ENCODE assay signal across 8 mouse cellular contexts in the genomic region with DNA sequence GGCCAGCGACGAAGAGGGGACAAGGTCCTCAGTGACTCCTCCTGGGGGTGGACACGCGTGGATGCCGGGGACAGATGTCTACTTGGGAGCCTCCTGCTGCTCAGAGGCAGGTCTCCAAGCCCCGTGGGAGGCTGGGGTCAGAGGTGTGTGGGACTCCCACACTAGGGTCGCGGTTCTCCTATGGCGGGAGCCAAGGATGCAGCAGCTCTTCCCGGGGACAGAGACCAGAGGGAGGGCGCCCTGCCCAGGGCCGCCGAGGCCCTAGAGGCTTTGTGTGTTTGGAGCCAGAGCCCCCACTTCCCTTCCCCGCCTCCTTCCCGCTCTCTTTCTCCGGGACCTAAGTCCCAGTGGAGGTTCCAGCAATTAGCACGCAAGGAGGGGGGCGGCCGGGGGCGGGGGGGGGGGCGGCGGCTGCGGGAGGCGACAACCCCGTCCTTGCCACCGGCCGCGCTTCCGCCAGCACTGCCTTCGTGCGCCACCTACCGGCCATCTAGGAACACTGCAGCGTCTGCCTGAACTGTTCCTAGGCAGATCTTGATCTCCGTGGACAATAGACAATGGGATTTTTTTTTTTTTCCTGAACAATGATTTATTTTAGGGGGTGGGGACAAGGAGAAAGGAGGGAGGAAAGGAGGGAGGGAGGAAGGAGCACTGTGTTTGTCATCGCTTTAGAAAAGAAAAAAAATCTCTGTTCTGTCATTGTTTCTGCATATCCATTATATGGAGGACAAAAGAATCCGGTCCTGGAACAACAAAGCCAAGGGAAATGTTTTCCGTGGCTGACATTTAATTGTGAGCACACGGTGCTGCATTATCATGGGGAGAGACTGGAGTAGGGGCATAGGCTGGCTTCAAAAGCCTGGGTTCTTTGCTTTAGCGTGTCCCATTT.
DNase-seq lines count a peak whose midpoint lies in the region; ATAC-seq and TF ChIP-seq lines count a peak whose summit lies in the region.

No protein-coding gene starts in this region.

- peak; percentile 88 for ATAC-seq in forebrain, embryonic 14.5 days
- ATAC-seq in lung, embryonic 16.5 days (ENCODE audit: low read depth) = peak; percentile 89

- peak; percentile 63 for DNase-seq in ES-CJ7 (ENCODE audit: low read depth, low spot score)
- peak; percentile 35 for DNase-seq in c-Kit-positive CD71-positive TER-119-positive erythroid progenitor cells, embryonic 14.5 days (ENCODE audit: low spot score)
- peak; percentile 93 for DNase-seq in forebrain, embryonic 14.5 days (ENCODE audit: low spot score)
- DNase-seq in heart, postnatal 36 days = peak; percentile 81 to 85
- DNase-seq in layer of hippocampus, adult 9-11 months = peak; percentile 57
- DNase-seq in thymus, adult 2 months = peak; percentile 75

- 2% methylated on average over 38 of the region's 39 CpGs for WGBS in forebrain, embryonic 14.5 days
- 5% methylated on average over 31 of the region's 39 CpGs for WGBS in lung, embryonic 16.5 days
- WGBS in olfactory bulb, adult 2 months = 2% methylated on average over 39 of the region's 39 CpGs
- WGBS in thymus, adult 2 months = 9% methylated on average over 35 of the region's 39 CpGs

- H3K4me1 ChIP-seq in forebrain, embryonic 14.5 days (ENCODE audit: control insufficient read depth, insufficient read depth, low read length) = peaks cover 8% of the 10 kb centered on the region
- H3K4me1 ChIP-seq in lung, embryonic 16.5 days (replicated peaks; ENCODE audit: control insufficient read depth, insufficient read depth, low read length) = peaks cover 30% of the 10 kb centered on the region
- peaks cover 21% of the 10 kb centered on the region for H3K4me1 ChIP-seq in olfactory bulb, adult 2 months (ENCODE audit: control insufficient read depth, insufficient read depth, low read length)
- peaks cover 19% of the 10 kb centered on the region for H3K4me1 ChIP-seq in thymus, adult 2 months (replicated peaks; ENCODE audit: control insufficient read depth, insufficient read depth, low read length)

- peak; percentile 77 for TF ChIP-seq CTCF in olfactory bulb, adult 2 months (IDR thresholded peaks at IDR 0.05; ENCODE audit: insufficient read depth, low read depth, low read length)
- TF ChIP-seq CTCF in thymus, adult 2 months (IDR thresholded peaks at IDR 0.05; ENCODE audit: borderline replicate concordance, control insufficient read depth, extremely low read depth, insufficient read depth, low read length, poor library complexity) = peak; percentile 85; the same call in 1 of the 2 replicates

- TF ChIP-seq POLR2A in olfactory bulb, adult 2 months (IDR thresholded peaks at IDR 0.05; ENCODE audit: insufficient read depth, low read depth, low read length) = no peak
- TF ChIP-seq POLR2A in thymus, adult 2 months (IDR thresholded peaks at IDR 0.05; ENCODE audit: control insufficient read depth, extremely low read depth, insufficient read depth, low read length, poor library complexity) = no peak

- no peaks in the 10 kb centered on the region for H3K36me3 ChIP-seq in forebrain, embryonic 14.5 days (ENCODE audit: control insufficient read depth, insufficient read depth, low read length)
- no peaks in the 10 kb centered on the region for H3K36me3 ChIP-seq in lung, embryonic 16.5 days (ENCODE audit: control insufficient read depth, insufficient read depth, low read length)
- no peaks in the 10 kb centered on the region for H3K36me3 ChIP-seq in thymus, adult 2 months (ENCODE audit: control insufficient read depth, insufficient read depth, low read length)

- peak overlapping the region; percentile 89 for H3K27ac ChIP-seq in forebrain, embryonic 14.5 days (ENCODE audit: low read depth, low read length)
- H3K27ac ChIP-seq in lung, embryonic 16.5 days (ENCODE audit: low read length) = peak overlapping the region; percentile 63; the same call in 1 of the 2 replicates
- peak overlapping the region; percentile 63 for H3K27ac ChIP-seq in olfactory bulb, adult 2 months (ENCODE audit: insufficient read depth, low read depth, low read length)
- no peak overlapping the region for H3K27ac ChIP-seq in thymus, adult 2 months (ENCODE audit: control insufficient read depth, insufficient read depth, low read length)

- intact Hi-C loops in heart, postnatal 36 days (cut with DNase I) = loop anchor here (1.0 to 2.0 kb wide), 4 partner anchors 92 to 495 kb away; no protein-coding TSS in a partner anchor

- no peaks in the 10 kb centered on the region for H3K9me3 ChIP-seq in forebrain, embryonic 14.5 days (replicated peaks; ENCODE audit: control insufficient read depth, low read length)
- H3K9me3 ChIP-seq in lung, embryonic 16.5 days (ENCODE audit: control insufficient read depth, low read length) = no peaks in the 10 kb centered on the region

- peak overlapping the region; percentile 82 for H3K9ac ChIP-seq in forebrain, embryonic 14.5 days (ENCODE audit: low read length)
- H3K9ac ChIP-seq in lung, embryonic 16.5 days (ENCODE audit: low read length) = peak overlapping the region; percentile 71

- no peaks in the 10 kb centered on the region for H3K27me3 ChIP-seq in forebrain, embryonic 14.5 days (replicated peaks; ENCODE audit: control insufficient read depth, insufficient read depth, low read length)
- H3K27me3 ChIP-seq in lung, embryonic 16.5 days (ENCODE audit: control insufficient read depth, insufficient read depth, low read depth, low read length) = no peaks in the 10 kb centered on the region
- H3K27me3 ChIP-seq in thymus, adult 2 months (ENCODE audit: control insufficient read depth, insufficient read depth, low read length) = no peaks in the 10 kb centered on the region

- peak overlapping the region; percentile 79 for H3K4me2 ChIP-seq in forebrain, embryonic 14.5 days (ENCODE audit: low read length)
- H3K4me2 ChIP-seq in lung, embryonic 16.5 days (ENCODE audit: low read depth, low read length) = peak overlapping the region; percentile 67

- peak overlapping the region; percentile 35 for H3K4me3 ChIP-seq in forebrain, embryonic 14.5 days (ENCODE audit: low read depth, low read length)
- H3K4me3 ChIP-seq in lung, embryonic 16.5 days (ENCODE audit: low read length) = peak overlapping the region; percentile 43
- peak overlapping the region; percentile 32 for H3K4me3 ChIP-seq in olfactory bulb, adult 2 months (ENCODE audit: insufficient read depth, low read depth, low read length)
- peak overlapping the region; percentile 48 for H3K4me3 ChIP-seq in thymus, adult 2 months (ENCODE audit: control insufficient read depth, insufficient read depth, low read length)

Comparison
In these comparisons a context has a peak if more than half of its experiments do, and no peak if none do; other contexts are left out.
1. DNase-seq: peak in every context shown above with its lines; median percentile 93 in forebrain, embryonic 14.5 days; 83 in heart, postnatal 36 days; 75 in thymus, adult 2 months; 63 in ES-CJ7; 57 in layer of hippocampus, adult 9-11 months; 35 in c-Kit-positive CD71-positive TER-119-positive erythroid progenitor cells, embryonic 14.5 days.